Mouse (Mus musculus) ES-E14 (cell line): Measurements from ENCODE around the gene Fam222b. TPM values are rescaled to one million over a fixed set of nuclear protein-coding genes. Genes with fewer than 3 reads are reported as not detected.

Source experiments
- DNase-seq: peaks from one replicate; pipeline ENCODE4 v3.0.0-alpha.2; 2013; ENCODE audit warnings: low read depth, low spot score
- H3K27ac ChIP-seq: 2 replicates; pipeline ENCODE4 v1.5.1; 2012; ENCODE audit warnings: low read depth, mild to moderate bottlenecking, low read length, moderate library complexity, mixed read lengths; ENCODE audit not compliant: poor library complexity, insufficient read depth, severe bottlenecking
- H3K36me3 ChIP-seq: 2 replicates; pipeline ENCODE4 v1.6.1; 2012; ENCODE audit warnings: mild to moderate bottlenecking, low read length, moderate library complexity, mixed read lengths; ENCODE audit not compliant: control insufficient read depth, poor library complexity, insufficient read depth, severe bottlenecking
- H3K4me1 ChIP-seq, 2 experiments: fragments of 150-350 bp in 1 of 2; sonication (generic) in 1 of 2; 2 replicates each; pipeline ENCODE4 v1.6.1; 2012; ENCODE audit warnings: low read length in 2 of 2, mild to moderate bottlenecking in 1 of 2, mixed read lengths in 1 of 2; ENCODE audit not compliant: control insufficient read depth in 2 of 2, insufficient read depth in 2 of 2, poor library complexity in 1 of 2
- H3K4me3 ChIP-seq, 2 experiments: fragments of 150-350 bp in 1 of 2; sonication (generic) in 1 of 2; 2 replicates each; pipeline ENCODE4 v1.5.1; 2012; ENCODE audit warnings: low read length in 2 of 2, low read depth in 1 of 2, mild to moderate bottlenecking in 1 of 2, mixed read lengths in 1 of 2; ENCODE audit not compliant: insufficient read depth in 1 of 2, poor library complexity in 1 of 2, severe bottlenecking in 1 of 2
- H3K9ac ChIP-seq: 2 replicates; pipeline ENCODE4 v1.6.1; 2012; ENCODE audit warnings: low read depth, mild to moderate bottlenecking, low read length, mixed read lengths; ENCODE audit not compliant: poor library complexity, insufficient read depth, severe bottlenecking
- H3K9me3 ChIP-seq: fragments of 150-350 bp; sonication (generic); 2 replicates; pipeline ENCODE4 v1.6.1; 2012; ENCODE audit warnings: low read depth, mild to moderate bottlenecking, low read length; ENCODE audit not compliant: control insufficient read depth, insufficient read depth
- CHD2 ChIP-seq: IDR thresholded peaks from 2 replicates; pipeline ENCODE4 v1.6.1; 2014; ENCODE audit warnings: mild to moderate bottlenecking, low read depth, low read length, inconsistent platforms
- HCFC1 ChIP-seq: IDR thresholded peaks from 2 replicates; pipeline ENCODE4 v1.6.1; 2012; ENCODE audit warnings: low read length, inconsistent platforms, borderline replicate concordance; ENCODE audit not compliant: insufficient read depth
- MAFK ChIP-seq: IDR thresholded peaks from 2 replicates; pipeline ENCODE4 v1.6.1; 2014; ENCODE audit warnings: mild to moderate bottlenecking, low read depth, low read length, inconsistent platforms; ENCODE audit not compliant: insufficient read depth
- ZC3H11A ChIP-seq: IDR thresholded peaks from 2 replicates; pipeline ENCODE4 v1.6.1; 2012; ENCODE audit warnings: low read depth, mild to moderate bottlenecking, inconsistent platforms, low read length, borderline replicate concordance
- ZNF384 ChIP-seq: IDR thresholded peaks from 2 replicates; pipeline ENCODE4 v1.6.1; 2012; ENCODE audit warnings: low read depth, low read length, inconsistent platforms
- in situ Hi-C, 2 experiments: fragments of 600-800 bp; cut with MboI; formaldehyde crosslinking; loops; one replicate each; pipeline ENCODE4 v1.15.1; 2025; ENCODE audit warnings: low sequenced_read_pairs in 2 of 2, inconsistent platforms in 1 of 2; ENCODE audit not compliant: unreplicated experiment in 2 of 2
- total RNA-seq: library from RNA; depleted of rRNA; stranded (reverse); fragments of 300-350 nt; gene quantifications from 2 replicates; pipeline ENCODE4 v1.2.3, GENCODE M21; 2012; rRNA removed

The Fam222b gene
- total RNA-seq, 1 experiment = 11.7 TPM

DNA sequence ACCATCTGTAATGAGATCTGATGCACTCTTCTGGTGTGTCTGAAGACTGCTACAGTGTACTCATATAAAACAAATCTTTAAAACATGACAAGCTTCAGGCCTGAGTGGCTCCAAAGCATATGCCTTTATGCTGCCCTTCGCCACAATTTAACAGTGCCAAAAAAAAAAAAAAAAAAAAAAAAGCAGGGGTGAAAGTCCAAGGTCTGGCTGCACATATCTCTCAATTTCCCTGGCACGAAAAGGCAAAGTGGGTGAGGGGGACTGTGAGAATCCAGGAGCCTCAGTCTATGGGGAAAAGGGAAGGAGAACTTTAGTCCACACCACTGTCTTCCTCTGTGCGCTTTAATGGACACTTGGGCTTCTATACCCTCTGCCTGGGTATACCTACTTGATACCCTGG lies 107.9 kb downstream of the Fam222b start:
- H3K27ac ChIP-seq = no peak overlapping the region
- TF ChIP-seq CHD2 (no peak), ZC3H11A (no peak)

DNA sequence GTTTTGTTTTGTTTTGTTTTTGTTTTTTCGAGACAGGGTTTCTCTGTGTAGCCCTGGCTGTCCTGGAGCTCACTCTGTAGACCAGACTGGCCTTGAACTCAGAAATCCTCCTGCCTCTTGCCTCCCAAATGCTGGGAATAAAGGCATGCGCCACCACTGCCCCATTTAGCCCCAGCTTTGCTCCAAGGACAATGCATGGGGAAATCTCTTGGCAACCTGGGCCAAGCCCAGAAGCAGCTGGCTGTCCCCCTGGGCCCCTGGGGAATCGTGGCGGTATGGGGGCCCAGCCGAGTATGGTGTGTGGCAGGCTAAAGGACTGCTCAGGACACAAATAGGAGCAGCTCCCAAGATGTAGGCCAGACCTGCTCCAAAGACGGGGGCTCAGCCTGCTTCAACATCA lies 109.8 kb downstream of the Fam222b start:
- Histone ChIP-seq H3K36me3 (peaks cover 48% of the 10 kb centered on the region), H3K27ac (no peak overlapping the region), H3K4me3 (no peak overlapping the region), H3K9me3 (no peaks in the 10 kb centered on the region), H3K9ac (no peak overlapping the region), H3K4me1 (no peaks in the 10 kb centered on the region; a peak in 1 of 4 replicates)
- TF ChIP-seq CHD2 = no peak
- no peak for TF ChIP-seq HCFC1
- TF ChIP-seq MAFK = no peak
- no peak for TF ChIP-seq ZNF384
- no peak for TF ChIP-seq ZC3H11A
- in situ Hi-C loops = no loop called here
- DNase-seq = no peak

More for the DNA sequence above, 107.9 kb downstream of the Fam222b start:
- Histone ChIP-seq H3K9me3 (no peaks in the 10 kb centered on the region), H3K9ac (no peak overlapping the region), H3K4me1 (no peaks in the 10 kb centered on the region; a peak in 1 of 4 replicates), H3K36me3 (peaks cover 29% of the 10 kb centered on the region), H3K4me3 (no peak overlapping the region)
- DNase-seq = no peak
- in situ Hi-C loops = no loop called here

DNA sequence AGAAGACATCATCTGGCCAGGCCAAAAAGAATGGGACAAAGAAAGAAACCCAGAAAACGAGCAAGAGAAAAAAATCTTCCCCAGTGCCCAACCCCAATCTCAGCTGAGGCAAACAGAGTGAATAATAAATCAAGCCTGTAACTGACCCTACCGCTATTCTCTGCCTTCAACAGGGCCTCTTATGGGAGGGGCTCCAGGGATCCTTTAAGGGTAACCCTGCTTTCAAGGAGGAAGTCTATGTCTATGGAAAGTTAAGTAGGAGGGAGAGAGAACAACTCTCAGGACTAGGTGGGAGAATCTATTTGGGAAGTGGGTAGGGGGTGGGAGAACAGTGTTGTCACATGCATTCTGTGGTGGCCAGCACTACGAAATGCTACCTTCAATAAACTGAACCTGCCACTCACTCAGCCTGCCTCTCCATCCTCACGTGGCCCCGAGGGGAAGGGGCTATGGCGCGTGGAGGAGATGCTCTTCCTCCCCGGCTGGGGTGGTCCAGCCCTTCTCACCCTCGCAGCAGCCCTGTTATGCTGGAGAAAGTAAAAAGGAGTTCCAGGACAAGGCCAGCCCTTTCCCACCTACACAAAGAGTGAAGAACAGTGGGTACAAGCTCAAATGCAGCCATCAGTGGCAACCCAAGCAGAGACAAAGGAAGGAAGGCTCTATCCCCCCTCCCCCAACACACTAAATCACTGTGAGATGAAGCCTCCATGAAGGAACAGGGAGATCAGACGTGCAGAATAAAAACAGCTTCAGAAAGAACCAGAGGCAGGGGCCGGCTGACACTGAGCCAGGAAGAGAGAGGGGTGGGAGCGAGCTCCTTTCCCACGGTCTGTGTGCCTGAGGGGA lies 111.1 kb downstream of the Fam222b start:
- Histone ChIP-seq H3K9me3 (no peaks in the 10 kb centered on the region), H3K4me3 (no peak overlapping the region), H3K36me3 (peaks cover 60% of the 10 kb centered on the region), H3K4me1 (no peaks in the 10 kb centered on the region; a peak in 1 of 4 replicates), H3K9ac (no peak overlapping the region), H3K27ac (no peak overlapping the region)
- in situ Hi-C loops = no loop called here
- no peak for TF ChIP-seq ZC3H11A
- no peak for TF ChIP-seq ZNF384
- no peak for TF ChIP-seq HCFC1
- no peak for TF ChIP-seq CHD2
- TF ChIP-seq MAFK = no peak
- DNase-seq = no peak

Other genes starting within 250 kb of the Fam222b start
- 27.3 and 33.3 TPM in 2 replicates for gene Pipox, start 200.6 kb upstream of the Fam222b start, total RNA-seq
- 0.45 and 0.63 TPM in 2 replicates for gene Sez6, start 163.9 kb upstream of the Fam222b start, total RNA-seq
- gene Phf12, start 111.9 kb upstream of the Fam222b start, total RNA-seq = 38.4 and 42.0 TPM in 2 replicates
- gene Dhrs13, start 62.4 kb upstream of the Fam222b start, total RNA-seq = 20.2 and 28.5 TPM in 2 replicates
- 26.7 and 31.9 TPM in 2 replicates for gene Flot2, start 56.7 kb upstream of the Fam222b start, total RNA-seq
- 29.6 and 33.5 TPM in 2 replicates for gene Eral1, start 14.3 kb upstream of the Fam222b start, total RNA-seq
- gene Traf4, start 70.9 kb downstream of the Fam222b start, total RNA-seq = 74.4 and 78.2 TPM in 2 replicates
- gene Nek8, start 82.0 kb downstream of the Fam222b start, total RNA-seq = 15.3 and 25.4 TPM in 2 replicates
- gene Tlcd1, start 82.1 kb downstream of the Fam222b start, total RNA-seq = 75.6 and 78.6 TPM in 2 replicates
- 2,611 and 2,664 TPM in 2 replicates for gene Rpl23a, start 88.9 kb downstream of the Fam222b start, total RNA-seq
- 33.8 and 36.1 TPM in 2 replicates for gene Rab34, start 93.8 kb downstream of the Fam222b start, total RNA-seq
- 0.80 and 1.1 TPM in 2 replicates for gene Proca1, start 98.7 kb downstream of the Fam222b start, total RNA-seq
- 81.3 and 123 TPM in 2 replicates for gene Sdf2, start 151.1 kb downstream of the Fam222b start, total RNA-seq
- gene Supt6, start 151.3 kb downstream of the Fam222b start, total RNA-seq = 60.6 and 63.0 TPM in 2 replicates
- gene 2610507B11Rik, start 167.1 kb downstream of the Fam222b start, total RNA-seq = 210 and 285 TPM in 2 replicates
- 2.0 TPM in 2 replicates for gene BC030499, start 196.2 kb downstream of the Fam222b start, total RNA-seq
- gene Spag5, start 206.9 kb downstream of the Fam222b start, total RNA-seq = 58.2 and 96.2 TPM in 2 replicates
- gene Aldoc, start 228.3 kb downstream of the Fam222b start, total RNA-seq = 5.0 and 9.8 TPM in 2 replicates
- gene Pigs, start 233.8 kb downstream of the Fam222b start, total RNA-seq = 45.7 and 78.9 TPM in 2 replicates
- 22.2 and 24.5 TPM in 2 replicates for gene Unc119, start 248.8 kb downstream of the Fam222b start, total RNA-seq